Mouse (Mus musculus): Measurements from ENCODE around the gene Fgd2. TPM values are rescaled to one million over a fixed set of nuclear protein-coding genes. Genes with fewer than 3 reads are reported as not detected.

The Fgd2 gene
- polyA plus RNA-seq, 1 experiment from 2014 or later, result 21.7 TPM

DNA sequence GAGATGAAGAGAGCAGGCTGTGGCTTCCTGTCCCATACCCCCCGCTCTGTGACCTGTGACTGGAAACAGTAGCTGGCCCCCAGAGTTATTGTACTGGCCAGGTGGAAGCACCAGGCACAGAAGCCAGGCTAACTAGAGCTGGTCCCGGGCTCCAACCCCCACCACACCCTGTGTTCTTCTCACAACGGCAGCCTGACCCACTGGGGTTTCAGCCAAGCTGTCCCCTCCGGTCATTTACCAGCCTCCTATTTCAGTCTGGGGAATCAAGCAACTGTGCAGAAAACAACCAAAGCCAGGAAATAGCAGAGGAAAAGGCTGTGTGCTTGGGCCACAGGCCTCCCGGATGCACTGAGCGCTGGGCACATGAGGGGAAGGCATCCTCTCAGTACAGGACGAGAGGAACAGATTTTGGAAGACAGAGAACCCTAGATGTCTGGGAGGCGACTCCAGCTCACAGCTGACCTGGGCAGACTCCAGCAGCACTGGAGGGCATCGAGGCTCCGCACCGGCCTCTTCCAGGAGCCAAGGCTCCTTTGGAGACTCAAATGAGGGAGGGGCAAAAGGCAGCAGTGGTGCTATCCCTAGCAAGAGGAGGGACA, 21.4 kb upstream of the Fgd2 start:
- peaks cover 79% of the 10 kb centered on the region for H3K36me3 ChIP-seq

DNA sequence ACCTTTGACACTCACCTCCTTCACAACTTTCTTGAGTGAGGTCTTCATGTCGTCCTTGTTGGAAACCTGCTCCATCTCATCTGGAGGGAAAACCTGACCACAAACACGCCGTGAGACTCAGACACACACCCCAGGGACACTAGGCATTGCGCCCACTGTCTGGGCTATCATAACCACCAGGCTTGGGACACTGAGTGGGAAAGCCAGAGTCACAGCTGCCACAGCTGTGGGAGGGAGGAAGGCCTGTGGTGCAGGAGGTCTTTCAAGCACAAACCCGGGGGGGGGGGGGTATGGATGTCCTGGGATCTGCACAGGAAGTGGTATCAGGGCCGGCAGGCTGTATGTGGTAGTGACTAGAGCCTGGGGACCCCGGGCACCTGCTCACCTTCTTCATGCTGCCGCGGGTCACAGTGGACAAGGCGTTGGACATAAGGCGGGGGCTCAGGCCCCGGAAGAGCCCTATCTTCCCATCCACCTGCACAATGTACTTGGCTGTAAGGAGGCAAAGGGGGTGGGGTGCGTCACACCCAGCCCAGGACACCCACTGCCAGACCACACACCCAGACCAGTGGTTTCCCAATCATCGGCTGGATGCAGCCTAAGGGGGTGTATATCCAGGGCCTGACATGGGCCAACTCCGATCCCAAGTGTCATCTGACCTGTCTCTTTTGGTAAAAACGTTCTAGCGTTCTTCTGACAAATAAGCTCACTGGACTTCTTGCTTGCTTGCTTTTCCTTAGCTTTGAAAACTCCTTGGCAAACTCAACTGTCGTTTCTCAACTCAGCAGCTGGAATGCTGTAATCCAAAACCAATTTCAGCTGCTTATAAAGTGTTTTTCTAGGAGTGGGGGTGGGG, 20.1 kb upstream of the Fgd2 start:
- peak overlapping the region; percentile 90 for H3K27ac ChIP-seq
- 71% methylated on average over 18 of the region's 18 CpGs for WGBS
- H3K36me3 ChIP-seq, result peaks cover 70% of the 10 kb centered on the region
- H3K27me3 ChIP-seq, result no peaks in the 10 kb centered on the region
- H3K9ac ChIP-seq, result no peak overlapping the region
- H3K4me1 ChIP-seq, result peaks cover 58% of the 10 kb centered on the region
- H3K4me2 ChIP-seq, result no peak overlapping the region
- no peaks in the 10 kb centered on the region for H3K9me3 ChIP-seq
- ATAC-seq (ENCODE audit: borderline replicate concordance, extremely low read depth, low FRiP score, low TSS enrichment), result no peak
- H3K4me3 ChIP-seq, result no peak overlapping the region

More for the DNA sequence above, 21.4 kb upstream of the Fgd2 start:
- 77% methylated on average over 11 of the region's 11 CpGs for WGBS
- no peak for ATAC-seq (ENCODE audit: borderline replicate concordance, extremely low read depth, low FRiP score, low TSS enrichment)
- no peaks in the 10 kb centered on the region for H3K27me3 ChIP-seq
- peaks cover 52% of the 10 kb centered on the region for H3K4me1 ChIP-seq
- H3K4me3 ChIP-seq, result no peak overlapping the region
- no peak overlapping the region for H3K4me2 ChIP-seq
- H3K9me3 ChIP-seq, result no peaks in the 10 kb centered on the region
- no peak overlapping the region for H3K9ac ChIP-seq
- H3K27ac ChIP-seq, result peak overlapping the region; percentile 72

DNA sequence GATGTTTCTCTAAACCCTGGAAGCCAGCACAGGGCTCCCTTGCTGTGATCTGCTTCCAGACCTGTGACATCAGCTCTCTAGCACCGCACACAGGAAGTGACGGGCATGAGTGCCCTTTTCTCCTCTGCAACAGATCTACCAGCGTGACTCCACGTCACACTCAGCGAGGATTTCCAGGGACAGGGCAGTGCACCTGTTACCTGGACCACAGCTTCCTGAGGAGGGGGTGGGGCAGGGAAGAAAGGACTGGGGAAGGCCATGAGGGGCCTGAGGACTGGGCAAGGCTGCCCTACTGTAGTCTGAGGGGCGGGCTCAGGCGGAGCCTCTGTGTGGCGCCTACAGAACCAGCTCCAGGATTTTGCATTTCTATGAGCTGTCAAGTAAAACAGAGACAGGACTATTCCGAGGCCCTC, 19.1 kb upstream of the Fgd2 start:
- Histone ChIP-seq H3K4me3 (no peak overlapping the region), H3K4me2 (peak overlapping the region; percentile 24; the same call in 1 of the 2 replicates), H3K27ac (peak overlapping the region; percentile 90), H3K36me3 (peaks cover 60% of the 10 kb centered on the region), H3K4me1 (peaks cover 67% of the 10 kb centered on the region), H3K9me3 (no peaks in the 10 kb centered on the region), H3K9ac (no peak overlapping the region), H3K27me3 (no peaks in the 10 kb centered on the region)
- 11% methylated on average over 9 of the region's 9 CpGs for WGBS
- peak; percentile 11 for ATAC-seq (ENCODE audit: borderline replicate concordance, extremely low read depth, low FRiP score, low TSS enrichment)

DNA sequence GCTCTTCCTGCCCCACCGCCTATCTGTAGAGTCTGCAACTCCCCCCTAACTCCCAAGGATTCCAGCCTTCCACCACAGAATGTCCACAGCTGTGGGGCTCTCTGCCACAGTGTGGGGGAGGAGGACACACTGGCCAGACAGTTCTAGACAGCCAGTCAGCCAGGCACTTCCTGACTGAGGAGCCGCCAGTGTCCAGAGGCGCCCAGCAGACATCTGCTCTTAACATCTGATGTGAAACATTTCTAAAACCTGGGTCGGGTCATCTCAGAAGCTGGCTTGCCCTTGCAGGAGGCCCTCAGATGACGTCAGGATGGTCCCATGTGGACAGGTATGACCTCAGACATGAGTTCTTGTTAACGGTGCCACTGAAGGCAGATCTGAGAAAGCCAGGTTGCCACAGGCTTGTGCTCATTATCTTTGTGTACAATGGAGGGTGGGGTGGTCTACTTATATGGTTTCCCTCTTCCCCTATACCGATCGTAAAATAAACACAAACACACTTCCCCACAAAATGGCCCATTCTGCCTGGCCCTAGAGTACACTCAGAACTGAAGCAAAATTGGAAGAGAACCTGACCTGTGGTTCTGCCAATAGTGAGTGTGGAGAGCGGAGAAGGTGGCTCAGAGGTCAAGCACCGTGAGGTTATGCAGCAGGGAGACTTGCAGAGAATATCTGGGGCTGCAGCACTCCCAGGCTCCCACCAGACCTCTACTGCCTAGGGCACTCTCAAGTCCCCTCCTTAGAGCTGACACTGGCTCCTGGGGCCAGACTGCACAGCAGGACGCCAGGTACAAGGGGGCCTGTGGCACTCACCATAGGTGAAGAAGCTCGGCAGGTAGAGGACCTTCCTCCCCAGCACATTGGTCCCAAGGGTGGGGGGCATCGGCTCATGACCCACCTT, 18.5 kb upstream of the Fgd2 start:
- Histone ChIP-seq H3K27ac (peak overlapping the region; percentile 90), H3K27me3 (no peaks in the 10 kb centered on the region), H3K9me3 (no peaks in the 10 kb centered on the region), H3K4me2 (peak overlapping the region; percentile 24; the same call in 1 of the 2 replicates), H3K4me3 (no peak overlapping the region), H3K36me3 (peaks cover 53% of the 10 kb centered on the region), H3K4me1 (peaks cover 69% of the 10 kb centered on the region), H3K9ac (no peak overlapping the region)
- WGBS, result 24% methylated on average over 13 of the region's 13 CpGs
- peak; percentile 86 for ATAC-seq (ENCODE audit: borderline replicate concordance, extremely low read depth, low FRiP score, low TSS enrichment)

DNA sequence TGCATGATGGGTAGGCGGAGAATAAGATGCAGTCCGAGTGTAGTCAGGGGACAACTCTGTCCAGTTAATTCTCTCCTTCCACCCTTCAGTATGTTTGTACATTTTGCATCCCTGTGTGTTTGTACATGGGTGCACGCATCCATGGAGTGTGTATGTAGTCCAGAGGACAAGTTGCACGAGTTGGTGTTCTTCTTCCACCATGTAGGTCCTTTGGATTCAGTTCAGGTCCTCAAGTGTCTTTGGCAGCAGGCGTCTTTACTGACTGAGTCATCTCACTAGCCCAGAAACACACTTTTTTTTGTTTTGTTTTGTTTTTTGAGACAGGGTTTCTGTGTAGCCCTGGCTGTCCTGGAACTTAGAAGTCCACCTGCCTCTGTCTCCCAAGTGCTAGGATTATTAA, 17.5 kb upstream of the Fgd2 start:
- Histone ChIP-seq H3K36me3 (peaks cover 45% of the 10 kb centered on the region), H3K9me3 (no peaks in the 10 kb centered on the region), H3K4me1 (peaks cover 72% of the 10 kb centered on the region), H3K4me2 (no peak overlapping the region), H3K27ac (peak overlapping the region; percentile 90; the same call in 1 of the 2 replicates), H3K27me3 (no peaks in the 10 kb centered on the region), H3K9ac (no peak overlapping the region), H3K4me3 (no peak overlapping the region)
- ATAC-seq (ENCODE audit: borderline replicate concordance, extremely low read depth, low FRiP score, low TSS enrichment), result no peak
- 82% methylated on average over 5 of the region's 5 CpGs for WGBS

DNA sequence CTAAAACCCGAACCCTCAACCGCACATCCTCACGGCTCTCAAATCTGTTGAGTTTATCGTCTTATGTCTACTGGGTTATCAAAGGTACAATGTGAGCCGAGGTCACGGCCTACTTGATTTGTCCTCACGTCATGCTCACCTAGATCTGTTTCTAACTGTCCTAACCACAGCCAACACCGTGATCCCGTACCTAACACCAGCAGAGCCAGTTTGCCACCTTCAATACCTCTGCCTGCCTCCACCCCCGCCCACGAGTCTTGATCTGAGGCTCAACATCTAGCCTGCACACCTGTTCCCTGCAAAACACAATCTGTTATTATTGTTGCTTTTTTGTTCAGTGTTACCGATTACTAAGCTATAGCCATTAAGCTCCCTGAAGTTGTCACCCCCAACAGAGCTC, 15.4 kb upstream of the Fgd2 start:
- H3K9ac ChIP-seq, result no peak overlapping the region
- no peak overlapping the region for H3K4me3 ChIP-seq
- peaks cover 59% of the 10 kb centered on the region for H3K4me1 ChIP-seq
- no peak for ATAC-seq (ENCODE audit: borderline replicate concordance, extremely low read depth, low FRiP score, low TSS enrichment)
- peak overlapping the region; percentile 76; the same call in 1 of the 2 replicates for H3K4me2 ChIP-seq
- WGBS, result 81% methylated on average over 12 of the region's 12 CpGs
- no peak overlapping the region for H3K27ac ChIP-seq
- peaks cover 25% of the 10 kb centered on the region for H3K36me3 ChIP-seq
- no peaks in the 10 kb centered on the region for H3K27me3 ChIP-seq
- no peaks in the 10 kb centered on the region for H3K9me3 ChIP-seq

DNA sequence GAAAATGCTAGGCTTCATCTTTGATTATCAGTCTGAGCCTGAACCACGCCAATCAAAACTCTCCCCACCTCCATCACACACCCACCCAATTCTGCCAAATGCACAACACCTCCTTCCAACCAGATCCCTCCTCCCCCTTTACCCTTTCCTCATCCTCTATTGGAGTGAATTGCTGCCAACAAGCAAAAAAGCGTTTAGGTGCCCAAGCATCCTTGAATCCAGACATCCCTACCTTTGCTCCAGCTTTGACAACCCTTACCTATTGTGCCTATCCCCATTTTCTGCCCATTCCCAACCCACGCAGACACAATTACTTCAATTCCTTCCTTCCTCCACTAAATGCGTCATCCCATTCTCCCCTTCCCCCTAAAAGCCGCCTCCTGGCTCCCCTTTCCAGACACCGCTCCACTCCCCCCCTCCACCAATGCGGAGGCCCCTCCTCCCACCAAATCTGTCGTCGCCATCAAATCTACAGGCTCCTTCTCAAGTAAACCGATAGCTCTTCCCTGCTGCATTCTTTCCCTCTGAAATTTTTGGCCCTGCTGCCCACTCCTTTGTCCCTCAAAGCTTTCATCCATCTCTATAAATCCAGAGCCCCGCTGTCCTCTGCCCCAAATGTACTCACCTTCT, 14.1 kb upstream of the Fgd2 start:
- no peaks in the 10 kb centered on the region for H3K27me3 ChIP-seq
- 3% methylated on average over 11 of the region's 11 CpGs for WGBS
- peaks cover 19% of the 10 kb centered on the region for H3K36me3 ChIP-seq
- peak overlapping the region; percentile 95 for H3K4me3 ChIP-seq
- H3K4me1 ChIP-seq, result peaks cover 46% of the 10 kb centered on the region
- ATAC-seq (ENCODE audit: borderline replicate concordance, extremely low read depth, low FRiP score, low TSS enrichment), result no peak
- peak overlapping the region; percentile 76 for H3K4me2 ChIP-seq
- no peaks in the 10 kb centered on the region for H3K9me3 ChIP-seq
- peak overlapping the region; percentile 90 for H3K9ac ChIP-seq
- H3K27ac ChIP-seq, result peak overlapping the region; percentile 97

DNA sequence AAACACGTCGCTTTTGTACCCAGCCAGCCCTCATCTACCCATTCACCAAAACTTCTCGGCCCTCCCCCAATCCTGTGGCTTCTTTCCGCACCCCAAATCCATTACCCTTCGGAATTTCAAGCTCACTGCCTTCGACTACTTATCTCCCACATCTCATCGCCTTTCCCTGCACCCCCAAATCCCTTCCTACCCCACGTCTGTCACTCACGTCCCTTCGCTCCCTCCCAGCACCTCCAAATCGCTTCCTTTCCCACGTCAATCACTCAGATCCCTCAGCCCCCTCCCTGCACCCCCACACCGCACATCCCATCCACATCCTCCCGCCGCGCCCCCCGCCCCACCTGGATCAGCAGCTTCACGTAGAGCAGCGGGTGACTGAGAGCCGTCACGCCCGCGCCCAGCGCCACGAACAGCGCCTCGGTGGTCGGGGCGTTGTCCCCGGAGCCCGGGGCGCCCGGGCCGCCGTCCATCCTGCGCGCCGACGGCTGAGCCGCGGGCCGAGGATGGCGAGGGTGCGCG, 13.5 kb upstream of the Fgd2 start:
- ATAC-seq (ENCODE audit: borderline replicate concordance, extremely low read depth, low FRiP score, low TSS enrichment), result peak; percentile 7

DNA sequence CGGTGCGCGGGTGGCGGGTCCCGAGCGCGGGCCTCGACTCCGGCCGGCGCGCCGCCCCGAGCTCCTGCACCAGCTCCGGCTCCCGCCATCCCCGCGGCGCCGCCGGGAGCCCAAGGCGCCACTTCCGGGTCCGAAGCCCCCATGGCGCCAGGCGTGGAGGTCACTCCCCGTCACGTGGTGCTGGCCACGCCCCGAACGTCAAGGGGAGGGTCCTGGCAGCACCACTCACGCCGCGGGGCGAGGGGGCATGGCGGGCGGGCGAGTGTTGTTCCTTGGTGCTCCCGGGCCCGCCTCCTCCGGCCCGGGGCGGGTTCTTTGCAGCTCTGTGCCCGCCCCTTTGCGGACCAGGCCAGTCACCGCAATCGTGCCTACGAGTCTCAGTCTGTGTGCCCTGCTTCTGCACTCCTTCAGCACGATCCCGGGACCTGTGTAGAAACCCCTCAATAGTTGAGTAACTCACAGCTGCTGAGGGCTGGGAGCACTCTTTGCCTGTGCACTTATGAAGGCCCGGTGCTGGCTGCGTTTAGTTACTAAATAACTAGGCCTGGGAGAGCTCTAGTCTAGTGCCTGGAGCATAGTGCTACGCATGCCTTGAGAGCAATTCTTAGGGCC, 13.0 kb upstream of the Fgd2 start, which contains the start of gene Mtch1:
TSS of gene Mtch1 (minus strand) at position 290 of the 612 bp plus-strand sequence.
- Histone ChIP-seq H3K27ac (peak within 1 kb of the TSS; percentile 97), H3K4me1 (peaks cover 34% of the 10 kb centered on the region), H3K9ac (peak within 1 kb of the TSS; percentile 90), H3K9me3 (no peaks in the 10 kb centered on the region), H3K4me3 (peak within 1 kb of the TSS; percentile 95), H3K27me3 (no peaks in the 10 kb centered on the region), H3K36me3 (peaks cover 14% of the 10 kb centered on the region), H3K4me2 (peak within 1 kb of the TSS; percentile 76)
- peak; percentile 97 for ATAC-seq (ENCODE audit: borderline replicate concordance, extremely low read depth, low FRiP score, low TSS enrichment)
- under 1% methylated on average over 40 of the region's 53 CpGs for WGBS

More for the DNA sequence above, 13.5 kb upstream of the Fgd2 start:
- peak overlapping the region; percentile 90 for H3K9ac ChIP-seq
- H3K9me3 ChIP-seq, result no peaks in the 10 kb centered on the region
- H3K27me3 ChIP-seq, result no peaks in the 10 kb centered on the region
- peak overlapping the region; percentile 97 for H3K27ac ChIP-seq
- H3K36me3 ChIP-seq, result peaks cover 19% of the 10 kb centered on the region
- H3K4me1 ChIP-seq, result peaks cover 40% of the 10 kb centered on the region
- peak overlapping the region; percentile 76 for H3K4me2 ChIP-seq
- WGBS, result 0% methylated on average over 33 of the region's 45 CpGs
- H3K4me3 ChIP-seq, result peak overlapping the region; percentile 95

DNA sequence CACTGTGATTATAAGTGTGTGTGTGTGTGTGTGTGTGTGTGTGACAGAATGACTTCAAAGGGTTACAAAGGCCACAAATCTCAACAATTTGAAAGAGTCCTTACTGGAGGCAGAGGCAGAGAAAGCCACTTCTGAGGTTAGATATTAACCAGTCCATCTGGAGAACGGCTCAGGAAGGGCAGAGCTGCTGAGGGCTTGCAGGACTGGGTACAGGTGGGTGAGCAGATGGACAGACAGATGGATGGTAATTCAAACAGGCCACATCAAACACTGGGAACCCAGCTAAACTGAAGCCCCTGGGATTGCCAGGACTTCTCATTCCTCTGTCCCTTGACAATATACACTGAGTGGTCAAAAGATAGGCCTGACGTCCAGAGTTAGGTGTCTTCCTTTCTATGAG, 11.7 kb upstream of the Fgd2 start:
- H3K9ac ChIP-seq, result no peak overlapping the region; the same call in 1 of the 2 replicates
- ATAC-seq (ENCODE audit: borderline replicate concordance, extremely low read depth, low FRiP score, low TSS enrichment), result no peak
- WGBS, result 45% methylated on average over 2 of the region's 2 CpGs
- H3K27ac ChIP-seq, result peak overlapping the region; percentile 97
- H3K4me2 ChIP-seq, result no peak overlapping the region
- no peaks in the 10 kb centered on the region for H3K27me3 ChIP-seq
- H3K4me1 ChIP-seq, result peaks cover 24% of the 10 kb centered on the region
- H3K36me3 ChIP-seq, result peaks cover 3% of the 10 kb centered on the region
- no peak overlapping the region for H3K4me3 ChIP-seq
- no peaks in the 10 kb centered on the region for H3K9me3 ChIP-seq
